Mouse (Mus musculus) olfactory bulb, adult 2 months (tissue): ENCODE measurements around the gene Ccdc125.

Experiments
- CTCF ChIP-seq: fragments of 200-500 bp; IDR thresholded peaks from 2 replicates; pipeline ENCODE4 v1.5.1; 2012; ENCODE audit warnings: low read depth, mild to moderate bottlenecking, low read length, moderate library complexity; ENCODE audit not compliant: insufficient read depth
- POLR2A ChIP-seq: fragments of 200-500 bp; IDR thresholded peaks from 2 replicates; pipeline ENCODE4 v1.6.1; 2012; ENCODE audit warnings: mild to moderate bottlenecking, low read depth, low read length, moderate library complexity; ENCODE audit not compliant: insufficient read depth

- no peak for TF ChIP-seq CTCF
- no peak for TF ChIP-seq POLR2A
These were observed 26.9 kb upstream of the Ccdc125 start for GRCm38 (mm10) chr13:100642471-100643209.
